Mouse (Mus musculus) forebrain, embryonic 10.5 days (tissue): Measurements from ENCODE around the gene Gm11444. TPM values are rescaled to one million over a fixed set of nuclear protein-coding genes. Genes with fewer than 3 reads are reported as not detected.
A peak's percentile ranks its signal among the peaks of the same experiment; 100 is the strongest.

Source experiments
- DNase-seq: peaks from one replicate; pipeline ENCODE4 v3.0.0-alpha.2; 2017; ENCODE audit warnings: low spot score; ENCODE audit errors: extremely low spot score
- H3K27ac ChIP-seq: fragments of 300-500 bp; sonication (generic); 2 replicates; pipeline ENCODE4 v1.5.1; 2016; ENCODE audit warnings: mild to moderate bottlenecking
- H3K27me3 ChIP-seq: fragments of 300-500 bp; sonication (generic); 2 replicates; pipeline ENCODE4 v1.6.1; 2016; ENCODE audit warnings: mild to moderate bottlenecking; ENCODE audit not compliant: poor library complexity, severe bottlenecking
- H3K36me3 ChIP-seq: fragments of 300-500 bp; sonication (generic); replicated peaks from 2 replicates; pipeline ENCODE4 v1.6.1; 2016; ENCODE audit warnings: mild to moderate bottlenecking, moderate library complexity
- H3K4me1 ChIP-seq: fragments of 300-500 bp; sonication (generic); 2 replicates; pipeline ENCODE4 v1.6.1; 2016
- H3K4me3 ChIP-seq: fragments of 300-500 bp; sonication (generic); 2 replicates; pipeline ENCODE4 v1.5.1; 2016; ENCODE audit warnings: mild to moderate bottlenecking, moderate library complexity
- H3K9me3 ChIP-seq: fragments of 300-500 bp; sonication (generic); 2 replicates; pipeline ENCODE4 v1.6.1; 2016; ENCODE audit warnings: mild to moderate bottlenecking, moderate library complexity
- WGBS: fragments of 180-500 bp; shearing (Covaris S2); methylation state at CpG from one replicate; pipeline ENCODE4 v1.1.7; 2016; 5-methylcytosine and 5-hydroxymethylcytosine counted together
- polyA plus RNA-seq: library from polyadenylated mRNA; unstranded; fragments of >200 nt; fragmentation: Nextera tagmentation; extraction: Ambion mirVana; gene quantifications from 2 replicates; pipeline ENCODE4 v1.2.1, GENCODE M21; 2016

The Gm11444 gene
- polyA plus RNA-seq, 1 experiment from 2014 or later: not detected

DNA sequence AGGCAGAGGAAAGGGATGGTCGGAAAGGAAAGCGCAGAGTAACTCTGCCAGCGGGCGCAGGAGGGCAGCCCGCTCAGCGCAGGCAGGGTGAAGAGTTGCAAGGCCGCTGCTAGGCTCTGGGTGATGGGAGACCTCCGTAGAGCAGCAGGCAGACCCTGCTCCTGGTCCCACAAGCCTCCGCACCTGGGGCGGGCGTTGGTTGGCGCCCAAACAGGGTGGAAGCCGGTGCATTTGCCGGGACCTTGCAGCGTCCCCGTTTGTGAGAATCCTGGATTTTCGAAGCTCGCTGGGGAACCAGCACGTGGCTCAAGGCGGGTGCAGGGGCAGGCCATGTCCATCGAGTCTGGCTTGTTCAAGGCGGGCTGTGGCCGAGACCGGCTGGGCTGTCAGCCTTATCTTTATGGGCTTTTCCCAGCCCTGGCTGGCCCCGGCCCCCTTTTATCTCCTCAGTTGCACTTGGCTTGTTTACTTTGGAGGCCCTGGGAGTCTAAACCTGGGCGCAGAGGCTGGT lies 38.4 kb upstream of the Gm11444 start:
- DNase-seq: peak; percentile 56
- peaks cover 100% of the 10 kb centered on the region for H3K27me3 ChIP-seq
- peaks cover 37% of the 10 kb centered on the region for H3K4me1 ChIP-seq
- no peak overlapping the region for H3K27ac ChIP-seq
- under 1% methylated on average over 26 of the region's 26 CpGs for WGBS
- H3K4me3 ChIP-seq: no peak overlapping the region
- no peaks in the 10 kb centered on the region for H3K9me3 ChIP-seq
- H3K36me3 ChIP-seq: no peaks in the 10 kb centered on the region

DNA sequence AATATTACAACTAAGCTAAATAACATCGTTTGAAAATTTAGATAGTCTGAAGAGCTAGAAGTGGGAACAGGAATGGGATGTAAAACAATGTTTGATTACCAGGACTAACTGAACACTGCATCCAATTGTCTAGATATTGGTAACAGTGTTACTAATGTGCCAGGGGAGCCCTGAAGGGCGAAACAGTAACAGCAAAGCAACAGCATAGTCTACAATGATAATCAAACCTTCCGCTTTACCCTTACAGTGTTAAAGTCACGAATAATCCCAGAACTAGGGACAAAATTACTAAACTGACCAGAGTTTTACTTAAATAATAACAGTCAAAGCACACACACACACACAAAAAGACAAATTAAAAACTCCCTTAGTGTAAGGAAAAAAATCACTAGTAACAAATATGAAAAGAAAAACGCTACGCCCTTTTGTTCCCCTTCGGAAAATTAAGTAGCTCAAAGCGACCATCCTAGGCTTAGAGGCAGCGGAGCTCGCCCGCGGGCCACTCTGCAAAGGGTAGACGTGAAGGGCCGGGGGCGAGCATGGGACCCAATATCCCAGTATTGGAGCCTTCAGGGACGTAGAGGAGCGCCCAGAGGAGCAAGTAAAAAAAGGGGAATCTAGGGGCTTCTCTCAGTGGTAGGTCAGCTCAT lies 37.8 kb upstream of the Gm11444 start:
- no peaks in the 10 kb centered on the region for H3K36me3 ChIP-seq
- H3K9me3 ChIP-seq: no peaks in the 10 kb centered on the region
- DNase-seq: no peak
- H3K27me3 ChIP-seq: peaks cover 100% of the 10 kb centered on the region
- H3K4me1 ChIP-seq: peaks cover 37% of the 10 kb centered on the region
- H3K27ac ChIP-seq: no peak overlapping the region
- no peak overlapping the region for H3K4me3 ChIP-seq
- under 1% methylated on average over 17 of the region's 17 CpGs for WGBS

DNA sequence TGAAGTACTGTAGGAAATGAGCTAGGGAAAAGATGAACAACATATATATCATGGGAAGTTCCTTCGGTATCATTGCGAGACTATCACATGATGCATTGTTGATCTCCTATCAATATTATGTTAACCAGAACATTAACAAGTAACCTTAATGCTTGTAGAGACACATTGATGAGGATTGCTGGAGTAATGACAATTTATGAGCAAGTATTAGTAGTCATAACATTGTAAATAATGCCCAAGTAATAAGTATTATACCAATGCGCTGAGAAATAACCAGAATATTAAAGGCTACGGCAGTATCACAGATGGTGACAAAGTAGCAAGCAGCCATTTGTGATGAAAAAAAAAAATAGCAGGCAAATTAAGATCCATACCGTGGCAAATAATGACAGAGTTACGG lies 37.1 kb upstream of the Gm11444 start:
- WGBS: 22% methylated on average over 6 of the region's 6 CpGs
- no peak overlapping the region for H3K27ac ChIP-seq
- DNase-seq: no peak
- H3K4me1 ChIP-seq: peaks cover 37% of the 10 kb centered on the region
- H3K9me3 ChIP-seq: no peaks in the 10 kb centered on the region
- H3K4me3 ChIP-seq: no peak overlapping the region
- peaks cover 100% of the 10 kb centered on the region for H3K27me3 ChIP-seq
- H3K36me3 ChIP-seq: no peaks in the 10 kb centered on the region

DNA sequence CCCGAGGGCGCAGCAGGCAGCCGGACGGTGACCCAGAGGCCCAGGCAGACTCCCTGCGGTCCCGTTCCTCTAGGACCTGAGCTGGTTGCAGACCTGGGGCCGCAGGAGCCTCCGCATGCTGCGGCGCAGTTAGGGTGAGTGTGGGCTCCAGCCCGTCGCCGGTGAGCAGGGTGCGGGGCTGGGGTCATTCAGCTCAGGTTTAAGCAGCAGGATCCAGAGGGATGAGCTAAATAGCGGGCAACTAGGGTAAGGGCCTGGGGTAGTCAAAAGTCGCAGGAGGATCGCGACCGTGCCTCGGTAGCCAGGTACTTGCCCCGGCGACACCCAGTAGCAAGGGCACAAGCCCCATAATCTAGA lies 36.3 kb upstream of the Gm11444 start:
- Histone ChIP-seq H3K4me3 (peak overlapping the region; percentile 34), H3K27me3 (peaks cover 100% of the 10 kb centered on the region), H3K36me3 (no peaks in the 10 kb centered on the region), H3K27ac (no peak overlapping the region), H3K4me1 (peaks cover 37% of the 10 kb centered on the region), H3K9me3 (no peaks in the 10 kb centered on the region)
- no peak for DNase-seq
- under 1% methylated on average over 22 of the region's 22 CpGs for WGBS

GRCm38 (mm10) chr11:85885665-85886428 lies 35.7 kb upstream of the Gm11444 start, which contains the start of gene Tbx4:
Gene Tbx4 (plus strand): TSS chr11:85886422.
- peak within 1 kb of the TSS; percentile 34 for H3K4me3 ChIP-seq
- DNase-seq: no peak

DNA sequence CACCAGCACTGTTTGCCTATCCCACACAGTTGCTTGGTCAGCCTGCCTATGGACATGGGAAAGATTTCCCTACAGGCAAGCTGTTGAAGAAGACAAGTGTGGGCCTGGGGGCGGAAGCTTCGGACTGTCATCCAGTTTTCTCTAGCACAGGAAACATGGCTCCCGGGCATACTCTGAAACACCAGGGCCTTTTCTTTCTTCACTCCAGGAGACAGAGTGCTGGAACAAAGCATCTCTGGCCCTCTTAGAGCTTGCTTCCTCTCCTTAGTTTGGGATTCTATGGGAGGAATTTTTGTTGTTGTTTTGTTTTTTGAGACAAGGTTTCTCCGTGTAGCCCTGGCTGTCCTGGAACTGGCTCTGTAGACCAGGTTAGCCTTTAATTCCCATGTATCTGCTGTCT lies 34.4 kb upstream of the Gm11444 start:
- H3K9me3 ChIP-seq: no peaks in the 10 kb centered on the region
- no peaks in the 10 kb centered on the region for H3K36me3 ChIP-seq
- DNase-seq: no peak
- peaks cover 24% of the 10 kb centered on the region for H3K4me1 ChIP-seq
- H3K4me3 ChIP-seq: no peak overlapping the region
- 43% methylated on average over 4 of the region's 4 CpGs for WGBS
- no peak overlapping the region for H3K27ac ChIP-seq
- H3K27me3 ChIP-seq: peaks cover 93% of the 10 kb centered on the region

More at GRCm38 (mm10) chr11:85885665-85886428, 35.7 kb upstream of the Gm11444 start, which contains the start of gene Tbx4:
- Histone ChIP-seq H3K27me3 (peaks cover 100% of the 10 kb centered on the region), H3K4me1 (peaks cover 32% of the 10 kb centered on the region), H3K36me3 (no peaks in the 10 kb centered on the region), H3K9me3 (no peaks in the 10 kb centered on the region), H3K27ac (no peak within 1 kb of the TSS)
- WGBS: 6% methylated on average over 26 of the region's 28 CpGs

GRCm38 (mm10) chr11:85876059-85876788 lies 26.1 kb upstream of the Gm11444 start:
- 59% methylated on average over 24 of the region's 24 CpGs for WGBS
- DNase-seq: no peak
- H3K9me3 ChIP-seq: no peaks in the 10 kb centered on the region
- H3K36me3 ChIP-seq: no peaks in the 10 kb centered on the region
- peaks cover 13% of the 10 kb centered on the region for H3K4me1 ChIP-seq
- peaks cover 40% of the 10 kb centered on the region for H3K27me3 ChIP-seq
- no peak overlapping the region for H3K4me3 ChIP-seq
- H3K27ac ChIP-seq: peak overlapping the region; percentile 54; the same call in 1 of the 2 replicates

DNA sequence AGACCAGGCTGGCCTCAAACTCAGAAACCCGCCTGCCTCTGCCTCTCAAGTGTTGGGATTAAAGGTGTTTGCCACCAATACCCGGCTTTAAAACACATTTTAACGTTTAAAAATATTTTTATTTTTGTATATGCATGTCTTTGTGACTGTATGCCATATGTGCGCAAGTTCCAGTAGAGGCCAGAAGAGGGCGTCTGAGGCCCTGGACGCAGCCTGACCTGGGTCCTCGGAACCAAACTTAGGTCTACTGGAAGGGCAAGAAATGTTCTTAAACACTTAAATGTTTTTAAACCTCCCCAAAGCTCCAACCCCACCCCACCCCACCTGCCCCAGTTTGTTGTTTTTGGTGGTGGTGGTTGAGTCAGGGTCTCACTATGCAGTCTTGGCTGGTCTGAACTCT lies 14.2 kb upstream of the Gm11444 start:
- Histone ChIP-seq H3K27me3 (peaks cover 10% of the 10 kb centered on the region), H3K4me3 (no peak overlapping the region), H3K9me3 (no peaks in the 10 kb centered on the region), H3K27ac (no peak overlapping the region), H3K36me3 (no peaks in the 10 kb centered on the region), H3K4me1 (no peaks in the 10 kb centered on the region)
- DNase-seq: no peak
- WGBS: 42% methylated on average over 7 of the region's 7 CpGs

- Histone ChIP-seq H3K9me3 (no peaks in the 10 kb centered on the region), H3K4me1 (peaks cover 14% of the 10 kb centered on the region), H3K36me3 (no peaks in the 10 kb centered on the region), H3K27ac (peak overlapping the region; percentile 78), H3K27me3 (peaks cover 22% of the 10 kb centered on the region), H3K4me3 (peak overlapping the region; percentile 11; the same call in 1 of the 2 replicates)
- WGBS: 19% methylated on average over 6 of the region's 6 CpGs
- peak; percentile 50 for DNase-seq
These were observed 8.0 kb upstream of the Gm11444 start for GRCm38 (mm10) chr11:85857997-85858698.

- Histone ChIP-seq H3K36me3 (no peaks in the 10 kb centered on the region), H3K9me3 (no peaks in the 10 kb centered on the region), H3K27ac (no peak overlapping the region), H3K4me1 (peaks cover 21% of the 10 kb centered on the region), H3K27me3 (peaks cover 52% of the 10 kb centered on the region), H3K4me3 (no peak overlapping the region)
- no peak for DNase-seq
- 40% methylated on average over 6 of the region's 6 CpGs for WGBS
These were observed 625 bp upstream of the Gm11444 start for GRCm38 (mm10) chr11:85850758-85851157.

GRCm38 (mm10) chr11:85849037-85849436 lies 1.1 kb downstream of the Gm11444 start:
- DNase-seq: peak; percentile 84
- 0 out of 2 replicates have a peak overlapping the region, but pooled peaks have one; percentile 48 for H3K27ac ChIP-seq
- WGBS: 2% methylated on average over 21 of the region's 21 CpGs
- H3K36me3 ChIP-seq: no peaks in the 10 kb centered on the region
- peaks cover 64% of the 10 kb centered on the region for H3K27me3 ChIP-seq
- H3K4me3 ChIP-seq: peak overlapping the region; percentile 41
- H3K4me1 ChIP-seq: peaks cover 33% of the 10 kb centered on the region
- H3K9me3 ChIP-seq: no peaks in the 10 kb centered on the region

- peaks cover 87% of the 10 kb centered on the region for H3K27me3 ChIP-seq
- 57% methylated on average over 4 of the region's 4 CpGs for WGBS
These were observed 3.6 kb downstream of the Gm11444 start for GRCm38 (mm10) chr11:85846509-85846908.

More at GRCm38 (mm10) chr11:85846509-85846908, 3.6 kb downstream of the Gm11444 start:
- peaks cover 58% of the 10 kb centered on the region for H3K4me1 ChIP-seq
- no peaks in the 10 kb centered on the region for H3K36me3 ChIP-seq
- no peak overlapping the region for H3K27ac ChIP-seq
- H3K9me3 ChIP-seq: no peaks in the 10 kb centered on the region
- DNase-seq: no peak
- H3K4me3 ChIP-seq: no peak overlapping the region
